Mouse (Mus musculus) heart, postnatal 36 days (tissue): ENCODE measurements around the gene Ccdc85c. TPM values are rescaled to one million over a fixed set of nuclear protein-coding genes. Genes with fewer than 3 reads are reported as not detected.

Experiments
- total RNA-seq, 2 experiments: library from RNA; stranded (reverse); gene quantifications; 2 replicates each; pipeline ENCODE4 v1.2.3; 2021

Ccdc85c gene
- total RNA-seq, 2 experiments from 2014 or later = 33.6 to 38.9 TPM

Other genes with a start within 250 kb of the Ccdc85c start
- gene Setd3, start 96.1 kb downstream of the Ccdc85c start, total RNA-seq = 10 to 100 TPM; 83.9 to 91.6 TPM
- gene Ccnk, start 95.8 kb downstream of the Ccdc85c start, total RNA-seq = 10 to 100 TPM; 28.8 to 30.5 TPM
- gene Hhipl1, start 30.8 kb upstream of the Ccdc85c start, total RNA-seq = 1 to 10 TPM in 1 of 2 experiments, under 1 TPM in 1; 0.94 to 1.6 TPM
- gene Cyp46a1, start 59.0 kb upstream of the Ccdc85c start, total RNA-seq = under 1 TPM; 0.41 to 0.44 TPM
- 10 to 100 TPM; 74.3 to 87.1 TPM for gene Eml1, start 95.5 kb upstream of the Ccdc85c start, total RNA-seq